Mouse (Mus musculus) liver, embryonic 16.5 days (tissue): ENCODE data around the gene Tenm4. TPM values are rescaled to one million over a fixed set of nuclear protein-coding genes. Genes with fewer than 3 reads are reported as not detected.

ENCODE experiments used
- ATAC-seq: fragments of 200-750 bp; cut with Nextera tagmentation; 2 replicates; pipeline ENCODE4 v1.8.0; 2017; ENCODE audit warnings: low read depth, mild to moderate bottlenecking, moderate number of reproducible peaks, moderate library complexity
- H3K27ac ChIP-seq: fragments of 300-500 bp; sonication (generic); 2 replicates; pipeline ENCODE4 v1.5.1; 2014; ENCODE audit warnings: mild to moderate bottlenecking, low read length
- H3K27me3 ChIP-seq: fragments of 300-500 bp; sonication (generic); 2 replicates; pipeline ENCODE4 v1.6.1; 2014; ENCODE audit warnings: low read depth, low read length, mixed read lengths; ENCODE audit not compliant: control insufficient read depth, insufficient read depth
- H3K36me3 ChIP-seq: fragments of 300-500 bp; sonication (generic); 2 replicates; pipeline ENCODE4 v1.6.1; 2014; ENCODE audit warnings: mild to moderate bottlenecking; ENCODE audit not compliant: control insufficient read depth, insufficient read depth
- H3K4me1 ChIP-seq: fragments of 300-500 bp; sonication (generic); 2 replicates; pipeline ENCODE4 v1.6.1; 2014; ENCODE audit warnings: low read depth, low read length, mixed read lengths; ENCODE audit not compliant: control insufficient read depth
- H3K4me2 ChIP-seq: fragments of 300-500 bp; sonication (generic); 2 replicates; pipeline ENCODE4 v1.6.1; 2014; ENCODE audit warnings: low read depth, low read length, mixed read lengths
- H3K4me3 ChIP-seq: fragments of 300-500 bp; sonication (generic); 2 replicates; pipeline ENCODE4 v1.5.1; 2014; ENCODE audit warnings: low read depth, mild to moderate bottlenecking, low read length
- H3K9ac ChIP-seq: fragments of 300-500 bp; sonication (generic); 2 replicates; pipeline ENCODE4 v1.6.1; 2014; ENCODE audit warnings: low read depth, low read length
- H3K9me3 ChIP-seq: fragments of 300-500 bp; sonication (generic); replicated peaks from 2 replicates; pipeline ENCODE4 v1.6.1; 2016; ENCODE audit warnings: low read length; ENCODE audit not compliant: control insufficient read depth
- WGBS: fragments of 180-500 bp; shearing (Covaris S2); extraction: QIAGEN DNeasy Blood & Tissue Kit; methylation state at CpG from one replicate; pipeline ENCODE4 v1.1.7; 2014; ENCODE audit not compliant: insufficient replicate concordance; 5-methylcytosine and 5-hydroxymethylcytosine counted together
- polyA plus RNA-seq: library from polyadenylated mRNA; unstranded; fragments of >200 nt; fragmentation: Nextera tagmentation; extraction: Ambion mirVana; gene quantifications from 2 replicates; pipeline ENCODE4 v1.2.1, GENCODE M21; 2015

The Tenm4 gene
- polyA plus RNA-seq, 1 experiment from 2014 or later, result 2.4 TPM

GRCm38 (mm10) chr7:96905422-96905821, 734.4 kb downstream of the Tenm4 start:
- ATAC-seq, result no peak
- H3K9me3 ChIP-seq, result no peaks in the 10 kb centered on the region

GRCm38 (mm10) chr7:96906216-96906615, 735.2 kb downstream of the Tenm4 start:
- H3K9me3 ChIP-seq, result no peaks in the 10 kb centered on the region
- no peaks in the 10 kb centered on the region for H3K27me3 ChIP-seq
- no peak for ATAC-seq
- H3K4me2 ChIP-seq, result no peak overlapping the region
- H3K4me3 ChIP-seq, result no peak overlapping the region
- no peaks in the 10 kb centered on the region for H3K36me3 ChIP-seq
- no peak overlapping the region for H3K27ac ChIP-seq
- H3K4me1 ChIP-seq, result no peaks in the 10 kb centered on the region; the same call in 1 of the 2 replicates
- WGBS, result 72% methylated on average over 20 of the region's 20 CpGs
- no peak overlapping the region for H3K9ac ChIP-seq

More at GRCm38 (mm10) chr7:96905422-96905821, 734.4 kb downstream of the Tenm4 start:
- Histone ChIP-seq H3K4me3 (no peak overlapping the region), H3K9ac (no peak overlapping the region), H3K4me1 (no peaks in the 10 kb centered on the region; the same call in 1 of the 2 replicates), H3K36me3 (no peaks in the 10 kb centered on the region), H3K27ac (no peak overlapping the region), H3K4me2 (no peak overlapping the region), H3K27me3 (no peaks in the 10 kb centered on the region)
- WGBS, result 78% methylated on average over 3 of the region's 3 CpGs

GRCm38 (mm10) chr7:96907971-96908680, 737.1 kb downstream of the Tenm4 start:
- Histone ChIP-seq H3K27ac (no peak overlapping the region), H3K4me2 (no peak overlapping the region), H3K4me3 (no peak overlapping the region), H3K36me3 (no peaks in the 10 kb centered on the region), H3K4me1 (no peaks in the 10 kb centered on the region; the same call in 1 of the 2 replicates), H3K9me3 (no peaks in the 10 kb centered on the region), H3K27me3 (no peaks in the 10 kb centered on the region), H3K9ac (no peak overlapping the region)
- 62% methylated on average over 16 of the region's 16 CpGs for WGBS
- no peak for ATAC-seq

- H3K27ac ChIP-seq, result no peak overlapping the region
- H3K9ac ChIP-seq, result no peak overlapping the region
- no peaks in the 10 kb centered on the region for H3K4me1 ChIP-seq
- H3K27me3 ChIP-seq, result no peaks in the 10 kb centered on the region
- no peaks in the 10 kb centered on the region for H3K9me3 ChIP-seq
- H3K4me2 ChIP-seq, result no peak overlapping the region
- no peak for ATAC-seq
- WGBS, result 64% methylated on average over 5 of the region's 5 CpGs
- H3K4me3 ChIP-seq, result no peak overlapping the region
- H3K36me3 ChIP-seq, result no peaks in the 10 kb centered on the region
Observed at GRCm38 (mm10) chr7:96909856-96910255, 738.8 kb downstream of the Tenm4 start.

GRCm38 (mm10) chr7:96910310-96910960, 739.4 kb downstream of the Tenm4 start:
- Histone ChIP-seq H3K36me3 (no peaks in the 10 kb centered on the region), H3K4me2 (no peak overlapping the region), H3K27me3 (no peaks in the 10 kb centered on the region), H3K4me1 (no peaks in the 10 kb centered on the region), H3K9ac (no peak overlapping the region), H3K27ac (no peak overlapping the region), H3K4me3 (no peak overlapping the region), H3K9me3 (no peaks in the 10 kb centered on the region)
- ATAC-seq, result no peak
- 66% methylated on average over 12 of the region's 12 CpGs for WGBS

GRCm38 (mm10) chr7:96914031-96914430, 743.0 kb downstream of the Tenm4 start:
- Histone ChIP-seq H3K9me3 (no peaks in the 10 kb centered on the region), H3K4me1 (no peaks in the 10 kb centered on the region), H3K9ac (no peak overlapping the region), H3K4me2 (no peak overlapping the region), H3K27ac (no peak overlapping the region), H3K4me3 (no peak overlapping the region), H3K36me3 (no peaks in the 10 kb centered on the region), H3K27me3 (no peaks in the 10 kb centered on the region)
- 3% methylated on average over 6 of the region's 6 CpGs for WGBS
- ATAC-seq, result peak; percentile 50; the same call in 1 of the 2 replicates

- Histone ChIP-seq H3K27ac (no peak overlapping the region), H3K27me3 (no peaks in the 10 kb centered on the region), H3K4me2 (no peak overlapping the region), H3K4me1 (no peaks in the 10 kb centered on the region), H3K9me3 (no peaks in the 10 kb centered on the region), H3K36me3 (no peaks in the 10 kb centered on the region), H3K4me3 (no peak overlapping the region), H3K9ac (no peak overlapping the region)
- no peak for ATAC-seq
- WGBS, result 1% methylated on average over 2 of the region's 2 CpGs
Observed at GRCm38 (mm10) chr7:96915452-96916105, 744.5 kb downstream of the Tenm4 start.

- ATAC-seq, result no peak; the same call in 1 of the 2 replicates
- 64% methylated on average over 7 of the region's 7 CpGs for WGBS
- no peaks in the 10 kb centered on the region for H3K4me1 ChIP-seq
- H3K9ac ChIP-seq, result no peak overlapping the region
- no peaks in the 10 kb centered on the region for H3K9me3 ChIP-seq
- H3K27me3 ChIP-seq, result no peaks in the 10 kb centered on the region
- no peak overlapping the region for H3K27ac ChIP-seq
- H3K4me2 ChIP-seq, result no peak overlapping the region
- no peak overlapping the region for H3K4me3 ChIP-seq
- no peaks in the 10 kb centered on the region for H3K36me3 ChIP-seq
Observed at GRCm38 (mm10) chr7:96920447-96921095, 749.5 kb downstream of the Tenm4 start.
